Comparison of ENCODE assay signal across 8 mouse cellular contexts in genomic region chr17:25837533-25837932, GRCm38 (mm10). TPM values are rescaled to one million over a fixed set of nuclear protein-coding genes. Genes with fewer than 3 reads are reported as not detected.
A peak's percentile ranks its signal among the peaks of the same experiment; 100 is the strongest.
DNase-seq lines count a peak whose midpoint lies in the region; ATAC-seq lines count a peak whose summit lies in the region.
"Had no signal": no experiment of that assay in that cellular context is flagged by ENCODE, and none has a peak within 500 bp of the region (broad histone marks: within the 10 kb centered on the region; RNA-seq: fewer than 3 reads in every experiment).

No protein-coding gene starts in this region.

- no peaks in the 10 kb centered on the region for H3K27me3 ChIP-seq in neural tube, embryonic 11.5 days (ENCODE audit: control insufficient read depth, insufficient read depth, low read length)
- H3K27me3 ChIP-seq in hindbrain, embryonic 10.5 days (ENCODE audit: insufficient read depth, poor library complexity, severe bottlenecking): no peaks in the 10 kb centered on the region

- H3K9ac ChIP-seq in neural tube, embryonic 11.5 days (ENCODE audit: low read length): peak overlapping the region; percentile 68; the same call in 1 of the 2 replicates

- H3K36me3 ChIP-seq in neural tube, embryonic 11.5 days (ENCODE audit: control insufficient read depth, insufficient read depth, low read length): peaks cover 27% of the 10 kb centered on the region
- H3K36me3 ChIP-seq in hindbrain, embryonic 10.5 days: peaks cover 67% of the 10 kb centered on the region

- H3K4me3 ChIP-seq in neural tube, embryonic 11.5 days (ENCODE audit: low read depth, low read length): no peak overlapping the region
- peak overlapping the region; percentile 52 for H3K4me3 ChIP-seq in hindbrain, embryonic 10.5 days

- no peak for ATAC-seq in neural tube, embryonic 11.5 days (ENCODE audit: insufficient read depth, low FRiP score, low TSS enrichment)
- ATAC-seq in frontal cortex, adult (ENCODE audit: low TSS enrichment): no peak

- DNase-seq in neural tube, embryonic 11.5 days (ENCODE audit: low spot score): peak; percentile 31
- no peak for DNase-seq in neural tube, embryonic 10.5 days (ENCODE audit: extremely low spot score, low spot score)
- peak; percentile 20 for DNase-seq in hindbrain, embryonic 10.5 days (ENCODE audit: low spot score)
- DNase-seq in mesoderm, embryonic 11.5 days (ENCODE audit: low read depth, low spot score): peak; percentile 56
- DNase-seq in layer of hippocampus, postnatal 36 days: no peak
- DNase-seq in lung, postnatal 4 days: no peak

- H3K4me2 ChIP-seq in neural tube, embryonic 11.5 days (ENCODE audit: low read depth): peak overlapping the region; percentile 68; the same call in 1 of the 2 replicates

- WGBS in neural tube, embryonic 11.5 days: 49% methylated on average over 3 of the region's 3 CpGs
- WGBS in hindbrain, embryonic 10.5 days: 38% methylated on average over 3 of the region's 3 CpGs

- H3K4me1 ChIP-seq in neural tube, embryonic 11.5 days (ENCODE audit: control insufficient read depth, insufficient read depth, low read length): peaks cover 41% of the 10 kb centered on the region
- peaks cover 69% of the 10 kb centered on the region for H3K4me1 ChIP-seq in hindbrain, embryonic 10.5 days (replicated peaks)

- H3K9me3 ChIP-seq in neural tube, embryonic 11.5 days (ENCODE audit: control insufficient read depth, low read length): no peaks in the 10 kb centered on the region
- no peaks in the 10 kb centered on the region for H3K9me3 ChIP-seq in hindbrain, embryonic 10.5 days

- H3K27ac ChIP-seq in neural tube, embryonic 11.5 days (ENCODE audit: low read depth, low read length): peak overlapping the region; percentile 67
- H3K27ac ChIP-seq in hindbrain, embryonic 10.5 days: peak overlapping the region; percentile 84

RNA-seq across cellular contexts. Expression of gene Rhbdl1, which starts 0.4 kb away (rescaled TPM):
- polyA plus RNA-seq in neural tube, embryonic 11.5 days (2014; fragmentation: Nextera tagmentation; extraction: Ambion mirVana): 4.3 and 4.4 TPM in 2 replicates
- 1.7 and 3.1 TPM in 2 replicates for polyA plus RNA-seq in hindbrain, embryonic 10.5 days (2016; fragmentation: Nextera tagmentation; extraction: Ambion mirVana)
- 10 to 100 TPM; 47.9 to 49.0 TPM for total RNA-seq in layer of hippocampus, postnatal 36 days (2021)
- total RNA-seq: hematopoietic stem cell, adult 5-6 weeks had no signal

RNA-seq across cellular contexts. Expression of gene Gm20683, which starts 4.0 kb away (rescaled TPM):
- polyA plus RNA-seq in neural tube, embryonic 11.5 days (2014; fragmentation: Nextera tagmentation; extraction: Ambion mirVana): 1.2 and 2.9 TPM in 2 replicates
- polyA plus RNA-seq in hindbrain, embryonic 10.5 days (2016; fragmentation: Nextera tagmentation; extraction: Ambion mirVana): 1.5 and 3.1 TPM in 2 replicates
- total RNA-seq in layer of hippocampus, postnatal 36 days (2021): 10 to 100 TPM; 29.0 to 30.4 TPM

RNA-seq across cellular contexts. Expression of gene Stub1, which starts 4.3 kb away (rescaled TPM):
- polyA plus RNA-seq in neural tube, embryonic 11.5 days (2014; fragmentation: Nextera tagmentation; extraction: Ambion mirVana): 327 and 334 TPM in 2 replicates
- 360 and 390 TPM in 2 replicates for polyA plus RNA-seq in hindbrain, embryonic 10.5 days (2016; fragmentation: Nextera tagmentation; extraction: Ambion mirVana)
- total RNA-seq in layer of hippocampus, postnatal 36 days (2021): 100 to 1,000 TPM; 163 to 164 TPM

RNA-seq across cellular contexts. Expression of gene Rhot2, which starts 7.1 kb away (rescaled TPM):
- polyA plus RNA-seq in neural tube, embryonic 11.5 days (2014; fragmentation: Nextera tagmentation; extraction: Ambion mirVana): 8.6 and 10.5 TPM in 2 replicates
- 18.8 and 28.5 TPM in 2 replicates for polyA plus RNA-seq in hindbrain, embryonic 10.5 days (2016; fragmentation: Nextera tagmentation; extraction: Ambion mirVana)
- 100 to 1,000 TPM; 102 to 103 TPM for total RNA-seq in layer of hippocampus, postnatal 36 days (2021)

RNA-seq across cellular contexts. Expression of gene Jmjd8, which starts 8.9 kb away (rescaled TPM):
- 52.1 and 55.6 TPM in 2 replicates for polyA plus RNA-seq in neural tube, embryonic 11.5 days (2014; fragmentation: Nextera tagmentation; extraction: Ambion mirVana)
- 51.5 and 64.3 TPM in 2 replicates for polyA plus RNA-seq in hindbrain, embryonic 10.5 days (2016; fragmentation: Nextera tagmentation; extraction: Ambion mirVana)
- total RNA-seq in layer of hippocampus, postnatal 36 days (2021): 10 to 100 TPM; 58.1 to 61.0 TPM

Comparison
In these comparisons a context has a peak if more than half of its experiments do, and no peak if none do; other contexts are left out.
1. DNase-seq: peak in neural tube, embryonic 11.5 days (single experiment), hindbrain, embryonic 10.5 days (single experiment) and mesoderm, embryonic 11.5 days (single experiment); none in neural tube, embryonic 10.5 days (single experiment), layer of hippocampus, postnatal 36 days (0 of 2) and lung, postnatal 4 days (0 of 2).